Mouse (Mus musculus) forebrain, embryonic 10.5 days (tissue): ENCODE measurements around the gene Zfp704. TPM values are rescaled to one million over a fixed set of nuclear protein-coding genes. Genes with fewer than 3 reads are reported as not detected.

Experiments
- DNase-seq: peaks from one replicate; pipeline ENCODE4 v3.0.0-alpha.2; 2017; ENCODE audit warnings: low spot score; ENCODE audit errors: extremely low spot score
- H3K27ac ChIP-seq: fragments of 300-500 bp; sonication (generic); 2 replicates; pipeline ENCODE4 v1.5.1; 2016; ENCODE audit warnings: mild to moderate bottlenecking
- H3K27me3 ChIP-seq: fragments of 300-500 bp; sonication (generic); 2 replicates; pipeline ENCODE4 v1.6.1; 2016; ENCODE audit warnings: mild to moderate bottlenecking; ENCODE audit not compliant: poor library complexity, severe bottlenecking
- H3K36me3 ChIP-seq: fragments of 300-500 bp; sonication (generic); replicated peaks from 2 replicates; pipeline ENCODE4 v1.6.1; 2016; ENCODE audit warnings: mild to moderate bottlenecking, moderate library complexity
- H3K4me1 ChIP-seq: fragments of 300-500 bp; sonication (generic); 2 replicates; pipeline ENCODE4 v1.6.1; 2016
- H3K4me3 ChIP-seq: fragments of 300-500 bp; sonication (generic); 2 replicates; pipeline ENCODE4 v1.5.1; 2016; ENCODE audit warnings: mild to moderate bottlenecking, moderate library complexity
- H3K9me3 ChIP-seq: fragments of 300-500 bp; sonication (generic); 2 replicates; pipeline ENCODE4 v1.6.1; 2016; ENCODE audit warnings: mild to moderate bottlenecking, moderate library complexity
- WGBS: fragments of 180-500 bp; shearing (Covaris S2); methylation state at CpG from one replicate; pipeline ENCODE4 v1.1.7; 2016; 5-methylcytosine and 5-hydroxymethylcytosine counted together
- polyA plus RNA-seq: library from polyadenylated mRNA; unstranded; fragments of >200 nt; fragmentation: Nextera tagmentation; extraction: Ambion mirVana; gene quantifications from 2 replicates; pipeline ENCODE4 v1.2.1, GENCODE M21; 2016

Gene Zfp704
- polyA plus RNA-seq, 1 experiment from 2014 or later = 6.6 TPM

- no peak for DNase-seq
- no peaks in the 10 kb centered on the region for H3K36me3 ChIP-seq
- WGBS = 79% methylated on average over 10 of the region's 10 CpGs
- no peak overlapping the region for H3K27ac ChIP-seq
- peaks cover 27% of the 10 kb centered on the region for H3K4me1 ChIP-seq
- no peaks in the 10 kb centered on the region for H3K27me3 ChIP-seq
- H3K9me3 ChIP-seq = 0 out of 2 replicates have a peak, but pooled peaks cover 5% of the 10 kb centered on the region
- H3K4me3 ChIP-seq = peak overlapping the region; percentile 18; the same call in 1 of the 2 replicates
These were observed 41.2 kb downstream of the Zfp704 start for GRCm38 (mm10) chr3:9568565-9569228.

DNA sequence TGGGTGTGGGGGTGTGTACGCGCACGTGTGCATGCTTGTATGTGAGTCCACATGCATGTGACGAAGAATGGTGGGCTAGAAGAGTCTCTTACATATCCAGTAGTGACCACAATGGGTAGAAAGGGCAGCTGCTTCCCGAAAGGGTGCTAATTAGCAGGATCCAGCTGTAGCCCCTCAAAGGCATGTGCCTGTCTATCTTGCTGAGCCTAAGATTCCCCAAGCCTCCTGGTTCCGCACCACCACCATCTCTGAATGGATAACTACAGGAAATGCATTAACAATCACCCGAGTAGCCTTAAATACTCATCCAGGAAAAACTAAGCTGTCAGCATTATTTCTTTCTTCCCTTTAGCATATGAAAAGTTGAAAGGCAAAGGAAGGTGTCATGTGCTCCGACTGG is 41.9 kb downstream of the Zfp704 start:
- 61% methylated on average over 8 of the region's 8 CpGs for WGBS
- Histone ChIP-seq H3K4me1 (peaks cover 24% of the 10 kb centered on the region), H3K27ac (no peak overlapping the region), H3K36me3 (no peaks in the 10 kb centered on the region), H3K27me3 (no peaks in the 10 kb centered on the region), H3K4me3 (peak overlapping the region; percentile 18), H3K9me3 (0 out of 2 replicates have a peak, but pooled peaks cover 5% of the 10 kb centered on the region)
- no peak for DNase-seq

DNA sequence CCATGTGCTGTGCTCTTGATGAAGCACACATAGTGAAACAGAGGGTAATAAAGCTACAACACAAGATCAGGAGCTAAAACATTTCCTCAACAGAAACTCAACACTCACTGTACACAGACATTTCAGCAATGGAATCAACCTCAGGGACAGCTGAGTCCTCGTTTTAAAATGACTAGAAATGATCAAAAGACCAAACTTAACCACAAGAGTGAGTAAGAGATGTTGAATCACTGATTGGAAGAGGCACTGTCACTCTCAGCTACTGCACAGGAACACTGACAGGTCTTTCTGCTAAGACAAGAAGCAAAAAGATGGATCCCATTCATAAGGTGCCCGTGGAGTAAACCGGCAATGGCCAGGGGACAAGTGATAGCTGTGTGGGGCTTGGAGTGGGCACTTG is 43.1 kb downstream of the Zfp704 start:
- H3K4me1 ChIP-seq = peaks cover 24% of the 10 kb centered on the region
- H3K27me3 ChIP-seq = no peaks in the 10 kb centered on the region
- DNase-seq = no peak
- no peak overlapping the region for H3K27ac ChIP-seq
- H3K4me3 ChIP-seq = no peak overlapping the region
- WGBS = 91% methylated on average over 3 of the region's 3 CpGs
- 0 out of 2 replicates have a peak, but pooled peaks cover 5% of the 10 kb centered on the region for H3K9me3 ChIP-seq
- no peaks in the 10 kb centered on the region for H3K36me3 ChIP-seq

- Histone ChIP-seq H3K4me1 (peaks cover 17% of the 10 kb centered on the region), H3K4me3 (no peak overlapping the region), H3K27ac (no peak overlapping the region), H3K36me3 (no peaks in the 10 kb centered on the region), H3K9me3 (no peaks in the 10 kb centered on the region), H3K27me3 (no peaks in the 10 kb centered on the region)
- no peak for DNase-seq
- WGBS = 83% methylated on average over 7 of the region's 7 CpGs
These were observed 46.3 kb downstream of the Zfp704 start for GRCm38 (mm10) chr3:9563562-9563961.

GRCm38 (mm10) chr3:9562649-9563328 is 47.1 kb downstream of the Zfp704 start:
- Histone ChIP-seq H3K27me3 (no peaks in the 10 kb centered on the region), H3K36me3 (no peaks in the 10 kb centered on the region), H3K4me3 (no peak overlapping the region), H3K9me3 (no peaks in the 10 kb centered on the region), H3K4me1 (peaks cover 13% of the 10 kb centered on the region), H3K27ac (no peak overlapping the region)
- 89% methylated on average over 11 of the region's 11 CpGs for WGBS
- no peak for DNase-seq

GRCm38 (mm10) chr3:9557778-9558560 is 51.9 kb downstream of the Zfp704 start:
- WGBS = 72% methylated on average over 6 of the region's 6 CpGs
- H3K27ac ChIP-seq = no peak overlapping the region
- 0 out of 2 replicates have a peak, but pooled peaks cover 4% of the 10 kb centered on the region for H3K4me1 ChIP-seq
- no peaks in the 10 kb centered on the region for H3K9me3 ChIP-seq
- no peak for DNase-seq
- no peaks in the 10 kb centered on the region for H3K27me3 ChIP-seq
- no peaks in the 10 kb centered on the region for H3K36me3 ChIP-seq
- H3K4me3 ChIP-seq = no peak overlapping the region

- DNase-seq = no peak
- no peaks in the 10 kb centered on the region for H3K36me3 ChIP-seq
- no peaks in the 10 kb centered on the region for H3K9me3 ChIP-seq
- no peak overlapping the region for H3K4me3 ChIP-seq
- no peak overlapping the region for H3K27ac ChIP-seq
- H3K4me1 ChIP-seq = 0 out of 2 replicates have a peak, but pooled peaks cover 4% of the 10 kb centered on the region
- WGBS = 77% methylated on average over 5 of the region's 5 CpGs
- H3K27me3 ChIP-seq = no peaks in the 10 kb centered on the region
These were observed 53.7 kb downstream of the Zfp704 start for GRCm38 (mm10) chr3:9556137-9556536.

DNA sequence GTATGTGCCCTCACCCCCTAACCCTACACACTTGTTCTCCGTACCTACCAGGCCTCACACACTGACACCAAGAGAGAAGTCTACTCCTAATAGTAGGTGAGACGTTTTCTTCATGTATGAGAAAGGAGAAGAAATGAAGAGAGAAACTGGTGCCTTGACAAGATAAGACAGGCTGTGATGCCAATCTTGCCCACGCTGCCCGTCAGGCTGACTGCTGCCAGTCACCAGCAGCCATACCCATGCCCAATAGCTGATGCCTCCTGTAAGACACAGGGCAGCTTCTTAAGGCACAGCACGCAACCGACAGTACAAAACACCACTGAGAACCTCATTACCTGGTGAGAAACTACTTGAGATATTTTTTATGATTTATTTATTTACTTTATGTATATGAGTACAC is 55.0 kb downstream of the Zfp704 start:
- no peaks in the 10 kb centered on the region for H3K27me3 ChIP-seq
- H3K36me3 ChIP-seq = no peaks in the 10 kb centered on the region
- no peak for DNase-seq
- no peaks in the 10 kb centered on the region for H3K9me3 ChIP-seq
- WGBS = 94% methylated on average over 6 of the region's 6 CpGs
- 0 out of 2 replicates have a peak, but pooled peaks cover 4% of the 10 kb centered on the region for H3K4me1 ChIP-seq
- H3K4me3 ChIP-seq = no peak overlapping the region
- H3K27ac ChIP-seq = no peak overlapping the region

- H3K4me1 ChIP-seq = peaks cover 9% of the 10 kb centered on the region
- no peak overlapping the region for H3K4me3 ChIP-seq
- no peaks in the 10 kb centered on the region for H3K9me3 ChIP-seq
- no peak overlapping the region for H3K27ac ChIP-seq
- 79% methylated on average over 8 of the region's 8 CpGs for WGBS
- no peaks in the 10 kb centered on the region for H3K27me3 ChIP-seq
- H3K36me3 ChIP-seq = no peaks in the 10 kb centered on the region
- DNase-seq = no peak
These were observed 57.6 kb downstream of the Zfp704 start for GRCm38 (mm10) chr3:9552332-9552731.

- Histone ChIP-seq H3K4me3 (no peak overlapping the region), H3K36me3 (no peaks in the 10 kb centered on the region), H3K27ac (no peak overlapping the region), H3K4me1 (peaks cover 21% of the 10 kb centered on the region), H3K9me3 (no peaks in the 10 kb centered on the region), H3K27me3 (no peaks in the 10 kb centered on the region)
- no peak for DNase-seq
- 89% methylated on average over 1 of the region's 1 CpGs for WGBS
These were observed 59.0 kb downstream of the Zfp704 start for GRCm38 (mm10) chr3:9550930-9551329.

DNA sequence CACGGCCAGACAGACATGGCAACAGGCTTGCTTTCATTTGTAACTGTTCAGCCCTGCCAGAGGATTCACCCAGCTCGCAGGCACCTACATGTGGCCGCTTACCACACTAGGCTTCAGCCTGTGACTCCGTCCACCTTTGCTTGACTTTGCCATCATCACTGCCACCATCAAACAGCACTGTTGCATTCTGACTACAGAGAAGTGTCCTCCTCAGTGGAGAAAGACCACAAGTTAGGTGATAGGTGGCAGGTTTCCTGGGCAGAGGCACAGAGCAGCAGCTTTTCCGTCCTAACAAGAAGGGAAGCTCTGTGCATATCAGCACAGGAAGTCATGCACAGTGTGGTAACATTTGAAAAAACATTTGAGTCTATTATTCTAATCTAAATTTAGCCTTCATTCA is 60.1 kb downstream of the Zfp704 start:
- no peak for DNase-seq
- Histone ChIP-seq H3K27me3 (no peaks in the 10 kb centered on the region), H3K9me3 (no peaks in the 10 kb centered on the region), H3K27ac (no peak overlapping the region), H3K4me1 (peaks cover 26% of the 10 kb centered on the region), H3K4me3 (no peak overlapping the region), H3K36me3 (no peaks in the 10 kb centered on the region)
- 89% methylated on average over 5 of the region's 5 CpGs for WGBS

DNA sequence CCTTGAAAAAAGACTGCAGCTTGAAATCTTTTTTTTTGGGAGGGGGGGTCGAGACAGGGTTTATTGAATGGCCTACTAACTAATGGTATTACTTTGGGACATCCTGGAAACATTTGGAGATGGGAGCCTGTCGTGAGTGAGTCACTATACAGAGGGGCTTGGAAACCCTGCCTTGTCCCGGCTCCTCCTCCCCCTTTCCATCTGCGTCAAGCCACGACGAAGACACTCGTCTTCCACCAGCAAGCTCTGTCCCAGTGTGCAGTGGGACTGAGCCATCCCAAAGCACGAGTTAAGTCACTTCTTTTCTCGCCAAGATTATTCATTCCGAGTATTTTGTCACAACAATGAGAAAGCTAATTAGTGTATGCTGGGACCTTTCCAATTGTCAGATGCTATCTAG is 61.7 kb downstream of the Zfp704 start:
- no peaks in the 10 kb centered on the region for H3K36me3 ChIP-seq
- 76% methylated on average over 10 of the region's 10 CpGs for WGBS
- H3K4me1 ChIP-seq = peaks cover 38% of the 10 kb centered on the region
- no peak for DNase-seq
- no peak overlapping the region for H3K27ac ChIP-seq
- no peak overlapping the region for H3K4me3 ChIP-seq
- no peaks in the 10 kb centered on the region for H3K27me3 ChIP-seq
- H3K9me3 ChIP-seq = no peaks in the 10 kb centered on the region
